Mouse (Mus musculus) left cerebral cortex, postnatal 10 days (tissue): ENCODE results near the gene 1700017B05Rik. TPM values are rescaled to one million over a fixed set of nuclear protein-coding genes. Genes with fewer than 3 reads are reported as not detected.
A peak's percentile ranks its signal among the peaks of the same experiment; 100 is the strongest.

ENCODE experiments used
- DNase-seq, 2 experiments: peaks; one replicate each; pipeline ENCODE4 v3.0.0; 2021 to 2022; ENCODE audit warnings: low spot score in 2 of 2, mixed read lengths in 1 of 2; ENCODE audit errors: extremely low spot score in 1 of 2
- intact Hi-C: fragments of 180-260 bp; cut with DNase I; formaldehyde crosslinking; loops from one replicate; pipeline ENCODE4 v1.15.1; 2025
- total RNA-seq, 2 experiments: library from RNA; stranded (reverse); gene quantifications; 2 replicates each; pipeline ENCODE4 v1.2.3; 2021

The 1700017B05Rik gene
- total RNA-seq, 2 experiments from 2014 or later = 12.1 to 15.7 TPM

- intact Hi-C loops = no loop called here
- no peak for DNase-seq
Observed at GRCm38 (mm10) chr9:57273805-57274494, 11.5 kb upstream of the 1700017B05Rik start.

- intact Hi-C loops = no loop called here
- no peak for DNase-seq
Observed at GRCm38 (mm10) chr9:57272902-57273804, 10.7 kb upstream of the 1700017B05Rik start.

GRCm38 (mm10) chr9:57271837-57272562, 9.6 kb upstream of the 1700017B05Rik start:
- intact Hi-C loops = no loop called here
- no peak for DNase-seq

- intact Hi-C loops = no loop called here
- no peak for DNase-seq
Observed at GRCm38 (mm10) chr9:57271081-57271480, 8.7 kb upstream of the 1700017B05Rik start.

GRCm38 (mm10) chr9:57270399-57270798, 8.0 kb upstream of the 1700017B05Rik start:
- no peak for DNase-seq
- intact Hi-C loops = no loop called here

GRCm38 (mm10) chr9:57269384-57269783, 7.0 kb upstream of the 1700017B05Rik start:
- intact Hi-C loops = no loop called here
- DNase-seq = peak in 1 of 2 experiments; percentile 9

GRCm38 (mm10) chr9:57268575-57268974, 6.2 kb upstream of the 1700017B05Rik start:
- intact Hi-C loops = no loop called here
- peak in 1 of 2 experiments; percentile 32 for DNase-seq

- intact Hi-C loops = no loop called here
- peak in 1 of 2 experiments; percentile 17 for DNase-seq
Observed at GRCm38 (mm10) chr9:57268078-57268477, 5.7 kb upstream of the 1700017B05Rik start.

- DNase-seq = peak in 1 of 2 experiments; percentile 15
- intact Hi-C loops = no loop called here
Observed at GRCm38 (mm10) chr9:57267421-57267820, 5.0 kb upstream of the 1700017B05Rik start.

- DNase-seq = no peak
- intact Hi-C loops = no loop called here
Observed at GRCm38 (mm10) chr9:57265125-57265524, 2.7 kb upstream of the 1700017B05Rik start.

- intact Hi-C loops = no loop called here
- no peak for DNase-seq
Observed at GRCm38 (mm10) chr9:57262795-57263684, 628 bp upstream of the 1700017B05Rik start.

- peak; percentile 42 to 84 for DNase-seq
- intact Hi-C loops = no loop called here
Observed at GRCm38 (mm10) chr9:57261516-57261912, 898 bp downstream of the 1700017B05Rik start.

- no peak for DNase-seq
- intact Hi-C loops = no loop called here
Observed at GRCm38 (mm10) chr9:57260940-57261339, 1.5 kb downstream of the 1700017B05Rik start.

- DNase-seq = peak; percentile 86 to 91
- intact Hi-C loops = loop anchor here (1.0 kb wide), 1 partner anchor 174 kb away; no protein-coding TSS in a partner anchor
Observed at GRCm38 (mm10) chr9:57259736-57260135, 2.7 kb downstream of the 1700017B05Rik start.

- intact Hi-C loops = no loop called here
- no peak for DNase-seq
Observed at GRCm38 (mm10) chr9:57257627-57258026, 4.8 kb downstream of the 1700017B05Rik start.

GRCm38 (mm10) chr9:57256861-57257260, 5.6 kb downstream of the 1700017B05Rik start:
- intact Hi-C loops = no loop called here
- DNase-seq = no peak

- no peak for DNase-seq
- intact Hi-C loops = no loop called here
Observed at GRCm38 (mm10) chr9:57256309-57256708, 6.1 kb downstream of the 1700017B05Rik start.

- intact Hi-C loops = no loop called here
- DNase-seq = no peak
Observed at GRCm38 (mm10) chr9:57254823-57255495, 7.5 kb downstream of the 1700017B05Rik start.
